Mouse (Mus musculus): Measurements from ENCODE around the gene Prdm10.

DNA sequence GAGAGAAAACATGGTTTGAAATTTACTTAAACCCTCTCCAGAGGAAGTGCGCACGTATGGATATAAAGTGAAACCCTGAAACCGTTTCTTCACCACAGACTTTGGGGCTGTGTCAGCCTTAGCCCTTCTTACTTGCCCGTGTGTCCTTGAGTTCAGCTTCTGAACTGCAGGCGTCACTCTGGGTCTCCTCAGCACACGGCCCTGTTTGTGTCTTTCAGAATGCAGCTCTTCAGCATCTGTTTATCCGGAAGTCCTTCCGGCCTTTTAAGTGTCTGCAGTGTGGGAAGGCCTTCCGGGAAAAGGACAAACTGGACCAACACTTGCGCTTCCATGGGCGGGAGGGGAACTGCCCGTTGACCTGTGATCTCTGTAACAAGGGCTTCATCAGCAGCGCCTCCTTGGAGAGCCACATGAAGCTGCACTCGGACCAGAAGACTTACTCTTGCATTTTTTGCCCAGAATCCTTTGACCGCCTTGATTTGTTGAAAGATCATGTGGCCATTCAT is 66.3 kb downstream of the Prdm10 start:
- TF ChIP-seq CTCF (IDR thresholded peaks at IDR 0.05; ENCODE audit: extremely low read depth, insufficient read length, insufficient replicate concordance, low read depth, low read length) (no peak), POLR2A (IDR thresholded peaks at IDR 0.05; ENCODE audit: low read depth, low read length) (no peak)

Measured in small intestine, adult 2 months (tissue).